Mouse (Mus musculus): Measurements from ENCODE around the gene Herc1. TPM values are rescaled to one million over a fixed set of nuclear protein-coding genes. Genes with fewer than 3 reads are reported as not detected.
"Not testable (repeated sequence)": the region's sequence is repeated elsewhere in the genome, so short reads cannot be mapped to it uniquely, and the experiment has no call there.

Gene Herc1
- polyA plus RNA-seq, 1 experiment from 2014 or later, result 31.0 TPM

DNA sequence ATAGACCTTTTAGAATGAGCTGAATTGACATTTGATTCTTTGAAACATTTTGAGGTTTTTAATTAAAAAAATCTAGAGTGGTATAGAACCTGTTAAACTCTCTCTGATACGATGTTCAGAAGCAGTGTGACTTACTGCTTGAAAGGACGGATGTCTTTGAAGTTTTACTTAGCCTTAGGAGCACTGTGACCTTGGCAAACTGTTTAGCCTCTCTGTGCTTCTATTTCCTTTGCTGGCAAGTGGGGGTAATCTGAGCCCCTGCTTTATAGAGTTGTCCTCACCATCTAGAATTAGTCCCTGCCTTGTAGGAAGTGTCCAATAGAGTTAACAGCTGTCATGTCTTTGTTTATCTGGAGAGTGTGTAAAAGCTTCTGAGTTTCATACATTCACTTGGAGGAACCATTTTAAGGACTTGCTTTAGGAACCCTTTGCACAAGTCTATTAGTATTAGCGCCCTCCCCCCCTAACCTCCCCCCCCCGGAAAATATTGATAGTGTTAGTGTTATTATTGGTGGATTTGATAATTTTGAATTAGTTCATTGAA lies 18.7 kb downstream of the Herc1 start:
- DNase-seq (ENCODE audit: low spot score) (no peak), ATAC-seq (replicated peaks; ENCODE audit: low FRiP score) (no peak)
- WGBS, result 77% methylated on average over 4 of the region's 4 CpGs
- Histone ChIP-seq H3K27me3 (replicated peaks; ENCODE audit: control insufficient read depth, insufficient read depth, low read length) (no peaks in the 10 kb centered on the region), H3K4me3 (ENCODE audit: low read depth, low read length) (no peak overlapping the region), H3K9me3 (ENCODE audit: control insufficient read depth, low read length) (no peaks in the 10 kb centered on the region), H3K4me2 (no peak overlapping the region), H3K27ac (ENCODE audit: low read depth, low read length) (no peak overlapping the region), H3K36me3 (ENCODE audit: control insufficient read depth, insufficient read depth, low read length) (peaks cover 10% of the 10 kb centered on the region; the same call in 1 of the 2 replicates), H3K4me1 (replicated peaks; ENCODE audit: control insufficient read depth, insufficient read depth, low read length) (peaks cover 8% of the 10 kb centered on the region), H3K9ac (ENCODE audit: low read depth, low read length) (no peak overlapping the region)

DNA sequence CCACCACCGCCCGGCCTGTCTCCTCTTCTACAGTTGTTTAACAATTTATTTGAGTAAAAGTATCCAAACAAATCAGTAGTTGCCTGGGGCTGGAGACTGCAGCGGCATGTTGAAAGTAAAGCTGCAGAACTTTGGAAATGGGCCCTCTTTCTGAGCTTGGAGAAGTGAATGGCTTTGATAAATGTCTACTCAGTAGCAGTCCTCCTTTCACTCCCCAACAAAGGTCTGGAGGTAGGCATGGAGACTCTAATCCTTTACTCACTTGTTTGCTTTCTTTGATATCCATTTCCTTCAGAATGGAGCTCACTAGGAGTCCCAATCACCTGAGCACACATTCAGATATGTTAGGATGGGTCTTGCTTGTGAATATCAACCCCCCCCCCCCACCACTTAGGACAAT lies 20.1 kb downstream of the Herc1 start:
- no peaks in the 10 kb centered on the region for H3K9me3 ChIP-seq (ENCODE audit: control insufficient read depth, low read length)
- 89% methylated on average over 3 of the region's 3 CpGs for WGBS
- no peaks in the 10 kb centered on the region for H3K27me3 ChIP-seq (replicated peaks; ENCODE audit: control insufficient read depth, insufficient read depth, low read length)
- no peak overlapping the region for H3K4me3 ChIP-seq (ENCODE audit: low read depth, low read length)
- H3K4me1 ChIP-seq (replicated peaks; ENCODE audit: control insufficient read depth, insufficient read depth, low read length), result peaks cover 8% of the 10 kb centered on the region
- no peak overlapping the region for H3K4me2 ChIP-seq
- no peak overlapping the region for H3K27ac ChIP-seq (ENCODE audit: low read depth, low read length)
- ATAC-seq (replicated peaks; ENCODE audit: low FRiP score), result no peak
- no peak for DNase-seq (ENCODE audit: low spot score)
- no peak overlapping the region for H3K9ac ChIP-seq (ENCODE audit: low read depth, low read length)
- peaks cover 10% of the 10 kb centered on the region; the same call in 1 of the 2 replicates for H3K36me3 ChIP-seq (ENCODE audit: control insufficient read depth, insufficient read depth, low read length)

DNA sequence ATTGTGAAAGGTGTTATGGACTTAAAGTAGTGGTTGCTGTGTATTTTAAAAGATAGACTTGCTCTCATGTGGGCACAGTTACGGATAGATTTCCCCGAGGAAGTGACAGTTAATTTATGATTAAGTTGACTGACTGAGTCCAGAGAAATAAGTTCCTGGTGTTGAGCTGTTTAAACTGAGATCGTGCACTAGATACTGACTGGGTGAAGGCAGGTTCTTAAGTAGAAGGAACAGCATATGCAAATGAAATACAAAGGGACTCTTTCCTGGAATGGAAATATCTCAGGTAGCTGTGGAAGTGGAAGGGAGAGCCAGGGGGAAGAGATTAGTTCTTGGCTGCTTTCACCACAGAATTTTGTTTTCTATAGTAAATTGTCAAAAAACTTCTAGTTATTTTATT lies 20.6 kb downstream of the Herc1 start:
- no peak overlapping the region for H3K4me2 ChIP-seq
- H3K9me3 ChIP-seq (ENCODE audit: control insufficient read depth, low read length), result no peaks in the 10 kb centered on the region
- no peak overlapping the region for H3K9ac ChIP-seq (ENCODE audit: low read depth, low read length)
- H3K27me3 ChIP-seq (replicated peaks; ENCODE audit: control insufficient read depth, insufficient read depth, low read length), result no peaks in the 10 kb centered on the region
- H3K27ac ChIP-seq (ENCODE audit: low read depth, low read length), result no peak overlapping the region
- DNase-seq (ENCODE audit: low spot score) (no peak), ATAC-seq (replicated peaks; ENCODE audit: low FRiP score) (no peak)
- H3K4me3 ChIP-seq (ENCODE audit: low read depth, low read length), result no peak overlapping the region
- peaks cover 10% of the 10 kb centered on the region; the same call in 1 of the 2 replicates for H3K36me3 ChIP-seq (ENCODE audit: control insufficient read depth, insufficient read depth, low read length)
- WGBS, result 51% methylated on average over 3 of the region's 3 CpGs
- H3K4me1 ChIP-seq (replicated peaks; ENCODE audit: control insufficient read depth, insufficient read depth, low read length), result peaks cover 8% of the 10 kb centered on the region

DNA sequence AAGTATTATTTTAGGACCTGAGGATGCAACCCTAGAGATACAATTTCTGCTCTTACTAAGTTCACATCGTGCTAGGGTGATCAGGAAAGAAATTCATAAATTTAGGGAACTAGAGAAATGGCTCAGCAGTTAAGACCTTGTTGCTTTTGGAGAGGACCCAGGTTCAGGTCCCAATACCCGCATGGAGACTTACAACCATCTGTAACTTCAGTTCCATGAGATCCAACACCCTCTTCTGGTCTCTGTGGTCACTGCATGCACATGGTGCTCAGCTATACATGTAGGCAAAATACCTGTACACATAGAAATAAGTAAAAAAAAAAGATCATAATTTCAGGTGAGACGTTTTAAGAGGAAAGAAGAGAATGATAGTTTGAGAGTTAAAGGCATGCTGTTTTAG lies 23.2 kb downstream of the Herc1 start:
- Histone ChIP-seq H3K27ac (ENCODE audit: low read depth, low read length) (no peak overlapping the region), H3K4me3 (ENCODE audit: low read depth, low read length) (no peak overlapping the region), H3K9ac (ENCODE audit: low read depth, low read length) (no peak overlapping the region), H3K36me3 (ENCODE audit: control insufficient read depth, insufficient read depth, low read length) (peaks cover 13% of the 10 kb centered on the region; the same call in 1 of the 2 replicates), H3K27me3 (replicated peaks; ENCODE audit: control insufficient read depth, insufficient read depth, low read length) (no peaks in the 10 kb centered on the region), H3K4me1 (replicated peaks; ENCODE audit: control insufficient read depth, insufficient read depth, low read length) (peaks cover 3% of the 10 kb centered on the region), H3K9me3 (ENCODE audit: control insufficient read depth, low read length) (no peaks in the 10 kb centered on the region), H3K4me2 (no peak overlapping the region)
- WGBS, result 89% methylated on average over 3 of the region's 3 CpGs
- DNase-seq (ENCODE audit: low spot score), result no peak
- ATAC-seq (replicated peaks; ENCODE audit: low FRiP score), result no peak

DNA sequence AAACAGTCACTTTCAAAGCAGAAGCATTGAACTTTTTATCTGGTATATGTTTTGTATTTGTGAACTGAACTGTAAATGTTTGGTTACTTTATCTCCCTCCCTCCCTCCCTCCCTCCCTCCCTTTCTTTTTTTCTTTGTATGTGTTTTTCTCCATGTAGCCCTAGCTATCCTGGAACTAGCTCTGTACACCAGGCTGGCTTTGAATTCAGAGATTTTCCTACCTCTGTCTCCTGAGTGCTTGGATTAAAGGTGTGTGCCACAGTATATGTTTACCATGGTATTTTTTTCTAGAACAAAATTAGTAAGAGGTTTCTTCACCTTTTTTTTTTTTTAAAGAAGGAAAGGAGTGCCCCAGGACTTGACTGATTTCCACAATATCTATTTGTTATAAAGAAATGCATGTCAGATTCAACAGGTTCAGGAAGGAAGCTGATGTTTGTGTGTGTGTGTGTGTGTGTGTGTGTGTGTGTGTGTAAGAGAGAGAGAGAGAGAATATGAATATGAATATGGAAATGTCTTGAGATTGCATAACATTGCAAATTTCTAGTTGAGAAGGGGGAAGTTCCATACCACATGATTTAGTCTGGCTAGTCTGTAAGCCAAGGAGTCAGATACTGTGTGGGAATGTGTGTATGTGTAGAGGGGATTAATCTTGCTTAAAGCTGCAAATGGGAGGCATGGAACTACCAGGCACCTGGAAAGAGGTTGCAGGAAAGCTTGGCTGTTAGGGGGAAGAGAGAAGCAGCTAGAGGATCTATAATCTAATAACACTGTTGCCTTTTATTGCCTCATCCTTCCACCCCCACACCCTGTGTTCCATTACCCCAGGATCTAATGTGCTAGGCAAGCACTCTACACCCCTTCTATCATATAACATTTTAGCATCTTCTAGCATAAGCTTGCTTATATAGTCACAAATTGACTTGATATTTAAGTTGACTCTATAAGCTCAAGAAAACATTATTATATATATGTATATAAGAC lies 24.5 kb downstream of the Herc1 start:
- Histone ChIP-seq H3K27me3 (replicated peaks; ENCODE audit: control insufficient read depth, insufficient read depth, low read length) (no peaks in the 10 kb centered on the region), H3K27ac (ENCODE audit: low read depth, low read length) (no peak overlapping the region), H3K4me2 (no peak overlapping the region), H3K9ac (ENCODE audit: low read depth, low read length) (no peak overlapping the region), H3K36me3 (ENCODE audit: control insufficient read depth, insufficient read depth, low read length) (peaks cover 13% of the 10 kb centered on the region; the same call in 1 of the 2 replicates), H3K4me3 (ENCODE audit: low read depth, low read length) (no peak overlapping the region), H3K4me1 (replicated peaks; ENCODE audit: control insufficient read depth, insufficient read depth, low read length) (no peaks in the 10 kb centered on the region; the same call in 1 of the 2 replicates), H3K9me3 (ENCODE audit: control insufficient read depth, low read length) (no peaks in the 10 kb centered on the region)
- ATAC-seq (replicated peaks; ENCODE audit: low FRiP score), result no peak
- DNase-seq (ENCODE audit: low spot score), result no peak

DNA sequence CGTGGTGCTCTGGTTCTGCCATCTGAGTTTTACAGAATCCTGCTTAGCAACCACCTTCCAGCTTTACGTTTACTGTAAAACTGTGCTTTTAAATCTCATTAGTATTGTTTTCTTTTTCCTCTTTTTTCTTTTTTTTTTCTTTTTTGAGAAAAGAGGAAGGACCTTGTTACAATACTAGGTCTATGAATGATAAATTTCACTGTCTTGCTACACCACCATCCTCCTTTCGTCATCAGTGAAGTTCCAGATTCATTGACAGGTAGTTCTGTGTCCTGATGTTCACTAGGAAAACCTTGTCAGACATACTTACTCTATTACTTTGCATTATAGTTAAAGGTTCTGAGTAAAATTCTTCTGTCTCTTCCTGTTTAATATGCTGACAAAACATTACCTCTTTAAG lies 33.2 kb downstream of the Herc1 start:
- H3K4me2 ChIP-seq, result no peak overlapping the region
- H3K9ac ChIP-seq (ENCODE audit: low read depth, low read length), result no peak overlapping the region
- DNase-seq (ENCODE audit: low spot score), result no peak
- ATAC-seq (replicated peaks; ENCODE audit: low FRiP score), result no peak
- H3K27ac ChIP-seq (ENCODE audit: low read depth, low read length), result no peak overlapping the region
- 86% methylated on average over 3 of the region's 3 CpGs for WGBS
- no peaks in the 10 kb centered on the region for H3K9me3 ChIP-seq (ENCODE audit: control insufficient read depth, low read length)
- no peak overlapping the region for H3K4me3 ChIP-seq (ENCODE audit: low read depth, low read length)
- H3K36me3 ChIP-seq (ENCODE audit: control insufficient read depth, insufficient read depth, low read length), result peaks cover 11% of the 10 kb centered on the region; the same call in 1 of the 2 replicates
- no peaks in the 10 kb centered on the region for H3K4me1 ChIP-seq (replicated peaks; ENCODE audit: control insufficient read depth, insufficient read depth, low read length)
- H3K27me3 ChIP-seq (replicated peaks; ENCODE audit: control insufficient read depth, insufficient read depth, low read length), result no peaks in the 10 kb centered on the region

DNA sequence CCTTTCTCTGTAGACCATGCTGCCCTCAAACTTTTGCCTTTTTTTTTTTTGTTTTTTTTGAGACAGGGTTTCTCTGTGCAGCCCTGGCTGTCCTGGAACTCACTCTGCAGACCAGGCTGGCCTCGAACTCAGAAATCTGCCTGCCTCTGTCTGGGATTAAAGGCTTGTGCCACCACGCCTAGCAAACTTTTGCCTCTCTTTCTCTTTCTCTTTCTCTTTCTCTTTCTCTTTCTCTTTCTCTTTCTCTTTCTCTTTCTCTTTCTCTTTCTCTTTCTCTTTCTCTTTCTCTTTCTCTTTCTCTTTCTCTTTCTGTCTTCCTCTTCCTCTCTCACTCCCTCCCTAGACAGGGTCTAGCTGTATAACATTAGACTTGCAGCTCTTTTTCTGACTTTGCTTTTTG lies 40.1 kb downstream of the Herc1 start:
- not testable (repeated sequence) for H3K4me2 ChIP-seq; ATAC-seq (replicated peaks; ENCODE audit: low FRiP score); H3K27me3 ChIP-seq (replicated peaks; ENCODE audit: control insufficient read depth, insufficient read depth, low read length); H3K4me1 ChIP-seq (replicated peaks; ENCODE audit: control insufficient read depth, insufficient read depth, low read length); DNase-seq (ENCODE audit: low spot score); H3K27ac ChIP-seq (ENCODE audit: low read depth, low read length); H3K9ac ChIP-seq (ENCODE audit: low read depth, low read length); H3K4me3 ChIP-seq (ENCODE audit: low read depth, low read length); H3K9me3 ChIP-seq (ENCODE audit: control insufficient read depth, low read length)
- H3K36me3 ChIP-seq (ENCODE audit: control insufficient read depth, insufficient read depth, low read length), result peaks cover 14% of the 10 kb centered on the region; the same call in 1 of the 2 replicates
- WGBS, result 93% methylated on average over 2 of the region's 2 CpGs

DNA sequence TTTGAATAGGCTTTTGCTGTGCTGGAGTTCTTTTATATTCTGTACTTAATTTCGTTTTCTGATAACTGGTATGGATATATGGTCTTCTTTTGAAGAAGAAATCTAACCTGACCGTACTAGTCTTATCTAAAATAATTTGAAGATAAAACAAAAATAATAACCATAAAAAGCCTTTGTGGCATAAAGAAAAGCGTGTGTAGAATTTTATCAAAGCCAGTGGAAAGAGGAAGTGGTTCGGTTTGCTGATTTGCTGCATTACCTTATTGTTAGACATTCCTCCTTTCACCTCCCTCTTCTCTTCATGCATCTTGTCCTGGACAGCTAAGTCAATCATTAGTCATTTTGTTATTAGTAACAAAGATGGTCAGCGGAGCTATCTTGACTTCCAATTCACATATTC lies 43.1 kb downstream of the Herc1 start:
- Histone ChIP-seq H3K9me3 (ENCODE audit: control insufficient read depth, low read length) (no peaks in the 10 kb centered on the region), H3K4me1 (replicated peaks; ENCODE audit: control insufficient read depth, insufficient read depth, low read length) (no peaks in the 10 kb centered on the region), H3K9ac (ENCODE audit: low read depth, low read length) (no peak overlapping the region), H3K4me3 (ENCODE audit: low read depth, low read length) (no peak overlapping the region), H3K27ac (ENCODE audit: low read depth, low read length) (no peak overlapping the region), H3K27me3 (replicated peaks; ENCODE audit: control insufficient read depth, insufficient read depth, low read length) (no peaks in the 10 kb centered on the region), H3K36me3 (ENCODE audit: control insufficient read depth, insufficient read depth, low read length) (peaks cover 7% of the 10 kb centered on the region; the same call in 1 of the 2 replicates), H3K4me2 (no peak overlapping the region)
- 82% methylated on average over 5 of the region's 5 CpGs for WGBS
- ATAC-seq (replicated peaks; ENCODE audit: low FRiP score) (no peak), DNase-seq (ENCODE audit: low spot score) (no peak)

Data from liver, embryonic 11.5 days (tissue).